Mouse (Mus musculus): ENCODE data around the gene Mrpl53.

DNA sequence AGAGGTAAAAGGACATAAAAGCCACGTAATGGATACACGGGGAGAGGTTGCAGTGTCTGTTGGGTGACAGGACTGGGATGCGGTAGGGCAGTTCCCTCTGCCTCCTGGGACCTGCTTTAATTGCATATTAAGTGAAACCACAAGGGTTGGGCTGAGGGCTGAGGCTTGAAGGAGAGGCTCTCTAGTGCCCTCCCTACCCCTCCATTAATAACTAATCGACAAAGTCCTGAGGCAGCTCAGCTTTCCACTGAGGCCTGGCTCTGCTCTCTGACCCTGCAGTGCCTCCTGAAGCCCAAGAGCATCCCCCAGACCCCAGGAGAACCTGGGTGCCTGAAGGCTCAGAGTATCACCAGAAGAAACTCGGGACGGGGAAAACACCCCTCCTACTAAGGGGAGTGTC, 24.4 kb upstream of the Mrpl53 start:
- TF ChIP-seq CTCF (conservative IDR thresholded peaks at IDR 0.05; ENCODE audit: low read length) (no peak), POU5F1 (IDR thresholded peaks at IDR 0.05; ENCODE audit: borderline replicate concordance, low read length) (no peak), NANOG (IDR thresholded peaks at IDR 0.05; ENCODE audit: borderline replicate concordance, low read length) (no peak)
